Mouse (Mus musculus) forebrain, postnatal 0 days (tissue): Measurements from ENCODE around the gene D5Ertd579e. TPM values are rescaled to one million over a fixed set of nuclear protein-coding genes. Genes with fewer than 3 reads are reported as not detected.

Experiments
- ATAC-seq: fragments of 200-750 bp; cut with Nextera tagmentation; 2 replicates; pipeline ENCODE4 v1.8.0; 2017; ENCODE audit warnings: mild to moderate bottlenecking, moderate library complexity
- DNase-seq: peaks from one replicate; pipeline ENCODE4 v3.0.0-alpha.2; 2015
- H3K27ac ChIP-seq: fragments of 300-500 bp; sonication (generic); 2 replicates; pipeline ENCODE4 v1.5.1; 2014; ENCODE audit warnings: low read depth, mild to moderate bottlenecking, antibody characterized with exemption, low read length, moderate library complexity, mixed read lengths
- H3K27me3 ChIP-seq: fragments of 300-500 bp; sonication (generic); 2 replicates; pipeline ENCODE4 v1.6.1; 2014; ENCODE audit warnings: mild to moderate bottlenecking, low read length, mixed read lengths; ENCODE audit not compliant: insufficient read depth
- H3K36me3 ChIP-seq: fragments of 300-500 bp; sonication (generic); 2 replicates; pipeline ENCODE4 v1.6.1; 2014; ENCODE audit warnings: mild to moderate bottlenecking, moderate library complexity; ENCODE audit not compliant: insufficient read depth
- H3K4me1 ChIP-seq: fragments of 300-500 bp; sonication (generic); 2 replicates; pipeline ENCODE4 v1.6.1; 2014; ENCODE audit warnings: antibody characterized with exemption; ENCODE audit not compliant: insufficient read depth
- H3K4me2 ChIP-seq: fragments of 300-500 bp; sonication (generic); 2 replicates; pipeline ENCODE4 v1.6.1; 2014; ENCODE audit warnings: low read depth, mild to moderate bottlenecking, moderate library complexity
- H3K4me3 ChIP-seq: fragments of 300-500 bp; sonication (generic); 2 replicates; pipeline ENCODE4 v1.5.1; 2014; ENCODE audit warnings: low read depth, low read length, mixed read lengths
- H3K9ac ChIP-seq: fragments of 300-500 bp; sonication (generic); 2 replicates; pipeline ENCODE4 v1.6.1; 2014; ENCODE audit warnings: mild to moderate bottlenecking
- H3K9me3 ChIP-seq: fragments of 300-500 bp; sonication (generic); 2 replicates; pipeline ENCODE4 v1.6.1; 2016; ENCODE audit warnings: low read length
- CTCF ChIP-seq: sonication (generic); IDR thresholded peaks from 2 replicates; pipeline ENCODE4 v1.5.1; 2016; ENCODE audit warnings: antibody characterized with exemption, control low read depth, low read depth
- WGBS: fragments of 180-500 bp; shearing (Covaris S2); extraction: QIAGEN DNeasy Blood & Tissue Kit; methylation state at CpG from one replicate; pipeline ENCODE4 v1.1.7; 2014; 5-methylcytosine and 5-hydroxymethylcytosine counted together
- polyA plus RNA-seq: library from polyadenylated mRNA; unstranded; fragments of >200 nt; fragmentation: Nextera tagmentation; extraction: Ambion mirVana; gene quantifications from 2 replicates; pipeline ENCODE4 v1.2.1, GENCODE M21; 2015
- total RNA-seq: library from RNA; depleted of rRNA; stranded (reverse); fragments of >200 nt; gene quantifications from 2 replicates; pipeline ENCODE4 v1.2.3, GENCODE M21; 2014

D5Ertd579e gene
- total and polyA plus RNA-seq, 2 experiments from 2014 or later = 27.4 to 105 TPM

DNA sequence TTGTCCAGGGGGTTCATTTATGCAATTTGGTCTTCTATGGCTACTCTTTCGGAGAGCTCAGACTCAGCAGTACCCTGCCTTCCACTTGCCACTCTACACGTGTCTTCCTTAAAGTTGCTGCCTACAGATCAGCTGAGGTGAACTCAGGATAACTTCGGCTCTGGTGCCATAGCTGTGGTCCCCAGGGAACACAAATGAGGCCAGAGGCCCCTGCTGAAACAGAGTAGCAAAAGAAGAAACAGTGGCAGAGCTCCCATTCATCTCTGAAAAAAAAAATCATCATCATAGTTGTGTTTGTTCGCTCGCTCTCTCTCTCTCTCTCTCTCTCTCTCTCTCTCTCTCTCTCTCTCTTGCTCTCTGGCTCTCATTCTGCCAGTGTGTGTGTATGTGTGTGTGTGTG is 2.9 kb upstream of the D5Ertd579e start:
- Histone ChIP-seq H3K36me3 (no peaks in the 10 kb centered on the region), H3K27me3 (no peaks in the 10 kb centered on the region), H3K4me3 (no peak overlapping the region), H3K9ac (no peak overlapping the region), H3K27ac (no peak overlapping the region), H3K4me2 (no peak overlapping the region), H3K9me3 (no peaks in the 10 kb centered on the region), H3K4me1 (peaks cover 9% of the 10 kb centered on the region; the same call in 1 of the 2 replicates)
- TF ChIP-seq CTCF = no peak
- ATAC-seq = no peak
- WGBS = 68% methylated on average over 5 of the region's 5 CpGs
- no peak for DNase-seq

DNA sequence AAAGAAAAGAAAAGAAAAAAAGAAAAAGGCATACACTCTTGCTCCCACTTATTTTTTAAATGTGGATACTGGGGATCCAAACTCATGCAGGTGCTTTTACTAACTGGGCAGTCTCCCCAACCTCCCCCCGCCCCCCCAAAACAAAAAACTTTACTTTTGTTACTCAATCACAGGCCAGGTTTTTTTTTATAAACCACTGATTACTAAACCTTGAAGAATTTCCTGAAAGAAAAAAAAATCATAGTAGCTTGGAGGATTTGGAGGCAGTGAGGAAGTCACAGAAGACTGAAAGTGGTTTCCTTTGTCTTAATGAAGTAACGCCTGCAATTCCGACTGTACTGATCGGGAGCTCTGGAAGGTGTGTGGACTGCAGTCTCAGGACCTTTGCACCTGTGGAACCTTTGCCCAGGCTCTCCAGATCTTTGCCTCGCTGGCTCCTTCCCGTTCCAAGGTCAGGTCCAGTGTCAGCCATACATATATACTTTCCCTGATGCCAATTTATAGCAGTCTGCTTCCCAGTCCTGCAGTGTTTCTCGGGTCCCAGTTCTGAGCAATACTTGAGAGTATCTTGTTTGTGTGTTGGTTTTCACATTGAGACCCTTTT is 2.3 kb upstream of the D5Ertd579e start:
- Histone ChIP-seq H3K9ac (no peak overlapping the region), H3K36me3 (no peaks in the 10 kb centered on the region), H3K27ac (no peak overlapping the region), H3K4me1 (peaks cover 14% of the 10 kb centered on the region; the same call in 1 of the 2 replicates), H3K4me2 (no peak overlapping the region), H3K27me3 (no peaks in the 10 kb centered on the region), H3K4me3 (no peak overlapping the region), H3K9me3 (no peaks in the 10 kb centered on the region)
- no peak for TF ChIP-seq CTCF
- DNase-seq = no peak
- ATAC-seq = no peak
- 81% methylated on average over 7 of the region's 7 CpGs for WGBS

DNA sequence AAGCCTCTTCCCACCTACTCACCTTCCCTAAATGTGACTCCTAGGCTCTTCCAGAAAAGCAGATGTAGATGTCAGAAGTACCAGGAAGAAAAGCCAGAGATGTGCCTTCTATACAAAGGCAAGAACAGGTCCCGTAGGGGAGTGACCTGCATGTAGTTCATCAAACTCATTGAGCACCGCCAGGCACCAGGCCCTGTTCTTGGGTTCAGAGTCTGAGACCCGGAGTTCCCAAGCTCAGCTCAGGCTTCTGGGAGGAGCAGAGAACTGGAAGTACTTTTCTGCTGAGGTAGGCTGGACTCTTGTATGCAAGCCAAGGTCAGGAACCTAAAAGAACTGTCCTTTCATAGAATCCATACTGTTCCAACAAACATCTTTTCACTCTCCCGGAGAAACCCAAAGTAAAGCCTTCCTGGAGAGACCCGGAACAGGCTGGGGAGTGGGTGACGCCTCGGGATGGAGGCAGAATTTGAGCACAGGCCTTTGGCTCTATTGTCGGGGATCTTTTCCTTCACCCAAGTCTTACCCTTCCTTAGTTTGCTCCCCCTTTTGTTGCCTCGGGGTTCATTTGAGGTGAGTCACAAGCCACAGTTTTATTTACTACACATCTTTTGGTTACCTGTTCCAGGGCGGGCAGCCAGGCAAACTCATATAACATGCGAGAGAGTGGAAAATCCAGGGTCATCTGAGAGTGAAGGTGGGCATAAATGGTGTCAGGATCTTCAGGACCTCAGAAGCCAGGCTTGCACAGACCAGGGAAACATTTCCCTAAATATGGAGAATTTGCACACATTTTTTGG is 878 bp upstream of the D5Ertd579e start:
- peak overlapping the region; percentile 91; the same call in 1 of the 2 replicates for H3K27ac ChIP-seq
- H3K4me3 ChIP-seq = peak overlapping the region; percentile 85; the same call in 1 of the 2 replicates

DNA sequence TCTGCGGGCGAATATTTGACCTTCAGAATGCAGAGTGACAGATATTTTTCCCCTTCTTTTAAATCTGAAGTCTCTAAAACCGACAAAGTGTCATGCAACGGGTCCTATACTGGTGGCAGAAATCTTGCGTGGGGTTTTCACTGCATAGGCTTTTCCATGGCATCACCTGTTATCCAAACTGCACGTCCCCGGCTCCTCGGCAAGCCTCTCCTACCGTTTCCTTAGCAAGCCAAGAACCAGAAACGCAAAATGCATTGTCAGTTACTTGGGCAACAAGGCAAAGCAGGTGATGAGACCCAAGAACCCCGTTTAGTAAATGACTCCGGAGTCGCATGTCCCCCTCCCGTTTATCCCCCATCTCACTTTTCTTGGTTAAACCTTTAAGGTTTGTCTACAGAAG is 819 bp downstream of the D5Ertd579e start:
- H3K4me3 ChIP-seq = peak overlapping the region; percentile 85
- no peak for TF ChIP-seq CTCF
- ATAC-seq = no peak
- peak overlapping the region; percentile 91 for H3K27ac ChIP-seq
- peak overlapping the region; percentile 68 for H3K9ac ChIP-seq
- no peaks in the 10 kb centered on the region for H3K36me3 ChIP-seq
- H3K9me3 ChIP-seq = no peaks in the 10 kb centered on the region
- 4% methylated on average over 14 of the region's 14 CpGs for WGBS
- H3K4me1 ChIP-seq = peaks cover 14% of the 10 kb centered on the region; the same call in 1 of the 2 replicates
- no peaks in the 10 kb centered on the region for H3K27me3 ChIP-seq
- peak overlapping the region; percentile 66 for H3K4me2 ChIP-seq
- DNase-seq = peak; percentile 44

More for the DNA sequence above, 878 bp upstream of the D5Ertd579e start:
- Histone ChIP-seq H3K4me2 (peak overlapping the region; percentile 66), H3K27me3 (no peaks in the 10 kb centered on the region), H3K9ac (no peak overlapping the region), H3K4me1 (peaks cover 14% of the 10 kb centered on the region; the same call in 1 of the 2 replicates), H3K36me3 (no peaks in the 10 kb centered on the region), H3K9me3 (no peaks in the 10 kb centered on the region)
- no peak for TF ChIP-seq CTCF
- DNase-seq = no peak
- no peak for ATAC-seq
- WGBS = 79% methylated on average over 11 of the region's 11 CpGs

DNA sequence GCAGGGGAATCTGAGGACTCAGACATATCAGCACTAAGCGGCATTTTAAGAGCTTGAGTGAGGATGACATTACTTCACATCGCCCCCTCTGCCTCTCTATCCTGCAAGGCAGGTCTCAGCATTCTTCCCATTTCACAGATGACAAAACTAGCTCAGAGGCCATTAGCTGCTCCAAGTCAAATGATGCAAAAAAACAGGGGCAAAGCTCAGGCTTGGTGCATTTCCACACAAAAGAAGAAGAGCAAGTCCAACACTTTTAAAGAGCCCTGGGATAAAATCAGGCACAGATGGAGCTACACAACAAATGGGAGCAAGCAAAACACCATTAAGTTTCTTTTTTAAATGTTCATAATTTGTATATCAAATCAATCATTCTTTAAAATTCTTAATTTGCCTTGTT is 2.2 kb downstream of the D5Ertd579e start:
- H3K4me2 ChIP-seq = no peak overlapping the region

DNA sequence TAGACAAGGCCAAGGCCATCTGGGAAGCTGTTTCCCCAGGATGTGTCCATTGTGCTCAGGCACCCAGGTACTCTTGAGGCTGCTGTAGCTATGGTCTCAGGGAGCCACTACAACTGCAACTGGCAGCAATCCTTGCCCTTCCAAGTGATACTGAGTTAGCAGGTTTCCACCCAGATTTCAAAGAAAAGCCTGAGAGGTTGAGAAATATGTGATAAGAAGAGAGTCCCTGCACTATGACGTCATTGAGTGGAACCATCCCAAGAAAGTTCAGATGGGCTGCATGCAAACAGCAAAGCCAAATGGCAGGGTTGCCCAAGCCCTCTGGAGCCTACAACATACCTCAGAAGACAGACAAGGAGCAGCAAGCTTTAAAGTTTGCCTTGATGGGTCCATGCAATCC is 4.4 kb downstream of the D5Ertd579e start:
- H3K4me1 ChIP-seq = peaks cover 13% of the 10 kb centered on the region; the same call in 1 of the 2 replicates
- 88% methylated on average over 1 of the region's 1 CpGs for WGBS
- H3K4me2 ChIP-seq = no peak overlapping the region
- no peak for TF ChIP-seq CTCF
- H3K27ac ChIP-seq = no peak overlapping the region
- no peak overlapping the region for H3K4me3 ChIP-seq
- H3K9me3 ChIP-seq = no peaks in the 10 kb centered on the region
- no peak overlapping the region for H3K9ac ChIP-seq
- H3K27me3 ChIP-seq = no peaks in the 10 kb centered on the region
- no peak for DNase-seq
- no peak for ATAC-seq
- H3K36me3 ChIP-seq = no peaks in the 10 kb centered on the region

More for the DNA sequence above, 2.2 kb downstream of the D5Ertd579e start:
- Histone ChIP-seq H3K27me3 (no peaks in the 10 kb centered on the region), H3K9me3 (no peaks in the 10 kb centered on the region), H3K4me1 (peaks cover 14% of the 10 kb centered on the region; the same call in 1 of the 2 replicates), H3K27ac (no peak overlapping the region), H3K4me3 (no peak overlapping the region), H3K36me3 (no peaks in the 10 kb centered on the region), H3K9ac (no peak overlapping the region)
- 91% methylated on average over 2 of the region's 2 CpGs for WGBS
- no peak for TF ChIP-seq CTCF
- ATAC-seq (no peak), DNase-seq (no peak)

DNA sequence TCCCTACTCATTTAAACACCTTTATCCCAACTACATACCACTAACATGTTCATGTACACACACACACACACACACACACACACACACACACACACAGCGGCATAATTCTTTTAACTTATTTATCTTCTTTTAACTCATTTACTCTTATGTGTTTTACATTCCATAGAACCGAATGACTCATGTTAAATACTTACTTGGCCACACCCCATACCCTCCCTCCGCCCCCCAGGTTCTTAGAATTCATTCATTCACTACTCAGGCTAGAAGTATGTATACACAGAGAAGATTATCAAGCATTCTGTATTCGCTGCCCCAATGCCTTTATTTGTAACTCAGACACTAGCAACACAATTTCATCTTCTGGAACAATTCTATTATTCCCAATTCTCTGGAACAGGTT is 10.7 kb downstream of the D5Ertd579e start:
- H3K4me3 ChIP-seq = no peak overlapping the region
- ATAC-seq (no peak), DNase-seq (no peak)
- no peak for TF ChIP-seq CTCF
- H3K9me3 ChIP-seq = no peaks in the 10 kb centered on the region
- H3K9ac ChIP-seq = no peak overlapping the region
- H3K27ac ChIP-seq = no peak overlapping the region
- no peak overlapping the region for H3K4me2 ChIP-seq
- H3K36me3 ChIP-seq = no peaks in the 10 kb centered on the region
- H3K27me3 ChIP-seq = no peaks in the 10 kb centered on the region
- no peaks in the 10 kb centered on the region for H3K4me1 ChIP-seq
- 92% methylated on average over 4 of the region's 4 CpGs for WGBS
